Mouse (Mus musculus): Measurements from ENCODE around the gene Ccnb1.
"Not testable (repeated sequence)": the region's sequence is repeated elsewhere in the genome, so short reads cannot be mapped to it uniquely, and the experiment has no call there.

Gene Ccnb1

DNA sequence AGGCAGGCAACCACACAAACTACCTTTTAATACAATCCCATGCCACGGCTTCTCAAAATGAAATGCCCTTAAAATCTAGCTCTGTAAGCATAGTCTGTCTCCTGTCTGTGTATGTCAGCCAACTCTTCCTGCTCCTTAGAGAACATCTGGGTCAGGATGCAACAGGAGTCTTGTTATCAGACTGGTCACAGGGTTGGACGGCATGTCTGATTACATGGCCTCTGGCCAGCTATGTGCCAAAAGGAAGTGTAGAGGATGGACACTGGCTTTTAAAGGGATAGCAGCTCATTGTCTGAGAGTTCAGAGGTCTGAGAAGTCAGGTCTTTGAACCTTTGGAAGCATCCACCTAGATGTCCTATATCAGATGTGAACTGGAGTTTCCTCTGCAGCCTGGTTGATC lies 31.0 kb downstream of the Ccnb1 start:
- DNase-seq = no peak

DNA sequence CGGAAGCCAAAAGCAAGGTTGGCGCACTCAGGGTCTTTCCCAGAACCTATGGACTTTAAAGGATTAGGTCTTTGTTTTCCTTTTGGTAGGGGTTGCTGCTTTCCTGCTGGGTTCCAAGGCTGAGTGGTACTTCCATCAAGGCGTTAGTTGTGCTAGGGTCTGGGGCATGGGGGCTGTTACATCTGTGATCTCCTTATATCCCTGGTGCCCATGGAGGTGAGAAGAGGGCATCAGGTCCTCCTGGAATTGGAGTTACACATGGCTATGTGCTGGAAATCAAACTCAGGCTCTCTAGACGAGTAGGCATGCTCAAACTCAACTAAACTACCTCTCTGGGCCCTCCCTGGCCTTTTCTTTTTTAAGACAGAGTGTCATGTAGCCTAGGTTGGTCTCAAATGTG lies 32.2 kb downstream of the Ccnb1 start:
- no peak for DNase-seq

DNA sequence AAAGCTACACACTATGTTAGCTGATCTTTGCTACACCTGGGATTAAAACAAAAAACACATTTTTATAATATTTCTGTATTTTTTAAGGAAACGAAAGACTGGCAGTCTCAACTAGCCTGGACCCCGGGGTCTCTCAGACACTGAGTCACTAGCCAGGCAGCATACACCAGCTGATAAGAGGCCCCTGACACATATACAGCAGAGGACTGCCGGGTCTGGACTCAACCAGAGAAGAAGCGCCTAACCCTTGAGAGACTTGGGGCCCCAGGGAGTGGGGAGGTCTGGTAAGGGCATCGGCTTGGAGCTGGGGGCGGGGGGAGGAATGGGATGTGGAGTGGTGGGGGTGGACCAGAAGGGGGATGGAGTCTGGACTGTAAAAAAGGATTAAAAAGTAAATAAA lies 33.4 kb downstream of the Ccnb1 start:
- no peak for DNase-seq

DNA sequence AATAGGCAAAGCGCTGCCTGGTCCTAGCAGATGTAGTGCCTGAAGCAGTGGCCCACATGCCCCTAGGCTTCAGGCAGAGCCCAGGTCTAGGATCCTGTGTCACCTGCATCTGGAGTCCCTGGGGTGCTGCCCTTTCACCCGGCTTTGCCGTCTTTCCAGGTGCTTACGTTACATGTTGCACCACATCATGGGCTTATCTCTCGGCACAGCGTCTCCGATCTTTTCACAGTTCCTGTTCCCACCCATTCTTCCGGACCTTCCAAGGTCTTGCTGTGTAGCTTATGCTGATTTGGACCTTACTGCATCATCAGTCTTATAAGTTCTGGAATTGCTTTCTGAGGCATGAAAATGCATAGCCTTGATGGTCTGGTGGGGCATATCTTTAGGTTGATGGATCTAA lies 33.8 kb downstream of the Ccnb1 start:
- DNase-seq = no peak

DNA sequence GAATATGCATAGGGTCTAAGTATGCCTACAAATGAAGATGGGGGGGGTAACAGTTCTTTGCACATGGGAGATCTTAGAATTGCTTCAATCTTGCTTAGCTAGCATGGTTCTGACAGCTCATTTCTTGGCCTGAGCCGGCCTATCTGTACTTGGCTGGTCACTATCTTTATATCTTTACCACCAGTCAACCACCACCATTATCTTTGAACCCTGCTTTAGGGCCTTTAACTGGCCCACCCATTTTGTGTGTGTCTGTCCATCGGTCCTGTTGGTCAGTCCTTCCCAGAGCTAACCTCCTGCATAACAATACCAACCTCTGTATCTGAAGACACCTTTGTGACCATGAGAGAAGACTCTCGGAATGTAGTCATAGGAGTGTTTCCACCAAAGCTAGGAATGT lies 35.0 kb downstream of the Ccnb1 start:
- no peak for DNase-seq

DNA sequence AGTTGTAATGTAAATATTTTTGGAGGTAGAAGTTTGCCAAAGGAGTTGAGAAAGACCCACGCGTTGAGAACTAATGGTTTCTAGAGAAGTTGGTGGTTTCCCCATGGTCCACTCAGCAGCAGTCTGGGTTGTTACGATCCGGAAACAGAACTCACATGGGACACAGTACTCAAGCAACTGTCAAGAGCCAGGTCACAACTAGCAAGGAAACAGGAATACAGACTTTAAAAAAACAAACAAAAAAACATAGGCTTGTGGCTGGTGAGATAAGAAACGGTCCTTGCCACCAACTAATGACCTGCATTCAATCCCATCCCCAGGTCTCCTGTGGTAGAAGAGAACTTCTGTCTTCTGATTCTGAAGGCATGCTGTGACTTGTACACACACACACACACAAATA lies 35.6 kb downstream of the Ccnb1 start:
- no peak for DNase-seq

DNA sequence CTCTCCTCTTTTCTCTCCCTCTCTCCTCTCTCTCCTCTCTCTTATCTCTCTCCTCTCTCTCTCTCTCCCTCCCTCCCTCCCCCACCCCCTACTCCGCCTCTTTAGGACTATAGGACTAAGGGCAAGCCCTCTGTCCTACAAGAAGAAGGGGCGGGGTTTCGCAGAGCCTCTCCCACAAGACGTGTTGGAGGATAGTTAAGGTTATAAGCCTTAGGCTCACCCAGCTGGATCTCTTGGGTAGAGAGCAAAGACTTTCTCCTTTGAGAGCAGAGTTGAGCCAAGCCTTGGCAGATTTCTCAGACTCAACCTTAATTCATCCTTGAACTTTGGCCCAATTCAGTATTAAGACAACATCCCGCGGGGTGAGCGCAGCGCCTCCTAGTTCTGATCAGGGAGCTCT lies 37.7 kb downstream of the Ccnb1 start:
- DNase-seq = no peak

DNA sequence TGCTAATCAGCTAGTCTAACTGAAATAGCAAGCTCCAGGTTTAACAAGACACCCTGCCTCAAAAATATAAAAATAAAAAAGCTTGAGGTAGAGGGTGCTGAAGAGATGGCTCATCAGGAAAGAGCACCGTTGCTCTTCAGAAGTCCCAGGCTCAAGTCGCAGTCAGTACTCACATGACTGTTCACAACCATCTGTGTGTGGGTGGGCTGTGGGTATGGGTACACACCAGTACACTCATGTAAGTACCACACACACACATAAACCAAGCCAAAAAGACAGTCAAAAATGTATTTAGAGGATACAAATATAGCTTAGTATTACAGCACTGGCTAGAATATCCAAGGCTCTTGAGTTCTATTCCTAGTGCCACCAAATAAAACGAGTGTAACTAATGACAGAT lies 40.3 kb downstream of the Ccnb1 start:
- no peak for DNase-seq

DNA sequence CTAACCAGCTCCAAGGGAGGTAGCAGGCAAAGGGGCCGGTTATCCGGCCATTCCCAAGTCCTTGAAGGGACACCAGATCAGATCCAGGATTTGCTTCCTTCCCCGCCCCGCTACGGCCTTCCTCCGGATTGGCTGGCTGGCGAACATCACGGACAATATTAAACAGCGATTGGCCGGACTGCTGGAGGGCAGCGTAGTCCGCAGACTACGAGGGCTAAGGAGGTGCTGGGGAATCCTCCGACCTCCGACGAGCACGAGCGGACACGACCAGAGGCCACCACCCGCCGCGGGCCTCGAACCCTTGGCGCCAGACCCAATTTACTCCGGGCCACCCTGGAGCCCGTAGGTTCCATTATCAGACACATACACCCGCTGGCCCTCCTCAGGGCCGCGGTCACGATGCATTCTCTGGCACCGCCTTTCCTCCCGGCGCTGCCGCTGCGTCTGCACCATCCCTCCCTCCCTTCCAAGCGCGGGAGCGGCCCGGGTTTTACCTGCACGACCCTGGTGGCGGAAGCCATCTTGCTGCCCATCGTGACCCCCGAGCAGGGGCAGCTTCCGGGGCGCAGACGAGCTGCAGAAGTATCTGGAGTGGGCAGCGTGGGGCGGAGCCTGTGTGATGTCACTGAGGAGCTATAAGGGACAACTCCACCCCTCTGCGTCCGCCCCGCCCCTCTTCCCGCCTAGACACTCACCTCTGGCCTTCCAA lies 42.2 kb downstream of the Ccnb1 start, which contains the start of gene Mrps36:
Mrps36 (minus strand) TSS at position 624 of the 709 bp plus-strand sequence.
- peak; percentile 96 to 98 for DNase-seq

DNA sequence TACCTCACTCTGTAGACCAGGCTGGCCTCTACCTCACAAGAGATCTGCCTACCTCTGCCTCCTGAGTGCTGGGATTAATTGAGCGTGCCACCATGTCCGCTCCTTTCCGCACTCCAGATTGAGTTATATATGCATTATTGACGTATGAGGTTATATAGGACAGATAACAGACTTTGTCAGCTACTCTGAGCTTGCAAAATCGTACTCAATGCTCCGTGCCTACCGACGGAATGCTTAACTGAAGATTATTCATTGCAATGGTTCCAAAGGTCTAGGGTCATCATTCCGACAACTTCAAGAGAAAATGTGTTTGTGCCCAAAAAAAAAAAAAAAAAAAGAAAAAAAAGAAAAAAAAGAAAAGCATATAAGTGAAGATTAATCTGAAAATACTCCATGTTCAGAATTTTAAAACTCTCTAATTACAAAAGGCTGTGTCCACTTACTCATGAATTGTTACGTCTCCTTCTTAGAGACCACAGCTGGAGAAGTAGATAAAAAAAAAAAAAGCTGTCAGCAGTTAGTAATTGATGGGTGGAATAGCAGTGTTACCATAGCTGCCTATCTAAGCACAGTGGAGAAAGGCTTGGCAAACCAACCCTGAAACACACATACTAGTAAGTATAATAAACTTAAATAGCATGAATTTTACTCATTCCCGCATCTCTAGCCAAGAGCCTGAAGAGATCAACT lies 42.9 kb downstream of the Ccnb1 start:
- peak in 1 of 2 experiments; percentile 16 for DNase-seq

DNA sequence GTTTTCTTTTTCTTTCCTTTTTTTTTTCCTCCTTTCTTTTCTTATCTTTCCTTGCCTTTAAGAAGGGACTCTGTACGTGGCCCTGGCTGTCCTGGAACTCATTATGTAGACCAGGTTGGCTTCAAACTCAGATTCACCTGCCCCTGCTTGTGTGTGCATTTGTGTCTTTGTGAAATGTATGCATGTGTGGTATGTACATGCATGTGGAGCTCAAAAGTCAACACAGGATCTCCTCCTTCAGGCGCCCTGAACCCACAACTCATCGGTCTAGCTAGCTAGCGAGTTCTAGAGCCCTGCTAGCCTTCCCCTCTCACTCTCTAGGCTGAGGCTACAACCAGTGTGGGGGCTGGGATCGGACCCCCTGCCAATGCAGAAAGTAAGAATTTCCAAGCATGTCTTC lies 43.5 kb downstream of the Ccnb1 start:
- peak in 1 of 2 experiments; percentile 18 for DNase-seq

DNA sequence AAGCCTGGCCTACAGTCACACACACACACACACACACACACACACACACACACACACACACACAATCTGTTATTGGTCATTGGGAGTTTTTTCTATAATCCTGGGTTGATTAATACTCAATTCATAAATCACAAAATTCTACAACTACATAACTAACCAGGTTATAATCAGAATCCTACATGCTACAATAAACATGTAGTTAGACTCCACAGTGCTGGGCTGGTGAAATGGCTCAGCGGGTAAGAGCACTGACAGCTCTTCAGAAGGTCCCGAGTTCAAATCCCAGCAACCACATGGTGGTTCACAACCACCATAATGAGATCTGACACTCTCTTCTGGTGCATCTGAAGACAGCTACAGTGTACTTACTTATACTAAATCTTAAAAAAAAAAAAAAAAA lies 53.6 kb downstream of the Ccnb1 start:
- no peak for DNase-seq

DNA sequence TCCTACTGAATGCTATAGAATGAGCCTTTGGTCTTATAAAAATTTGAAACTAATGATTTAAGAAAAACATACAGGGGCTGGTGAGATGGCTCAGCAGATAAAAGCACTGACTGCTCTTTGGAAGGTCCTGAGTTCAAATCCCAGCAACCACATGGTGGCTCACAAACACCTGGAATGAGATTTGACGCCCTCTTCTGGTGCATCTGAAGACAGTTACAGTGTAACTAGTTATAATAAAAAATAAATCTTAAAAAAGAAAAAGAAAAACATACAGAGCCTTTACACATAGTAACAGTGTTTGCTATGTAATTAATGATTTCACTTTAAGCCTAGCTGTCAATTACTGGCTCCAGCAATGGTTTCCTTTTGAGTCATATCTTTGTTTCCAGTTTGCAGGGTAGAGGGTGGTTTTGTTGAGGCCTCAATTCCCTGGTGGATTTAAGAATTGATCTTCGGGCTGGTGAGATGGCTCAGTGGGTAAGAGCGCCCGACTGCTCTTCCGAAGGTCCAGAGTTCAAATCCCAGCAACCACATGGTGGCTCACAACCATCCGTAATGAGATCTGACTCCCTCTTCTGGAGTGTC lies 54.8 kb downstream of the Ccnb1 start:
- DNase-seq = not testable (repeated sequence)

DNA sequence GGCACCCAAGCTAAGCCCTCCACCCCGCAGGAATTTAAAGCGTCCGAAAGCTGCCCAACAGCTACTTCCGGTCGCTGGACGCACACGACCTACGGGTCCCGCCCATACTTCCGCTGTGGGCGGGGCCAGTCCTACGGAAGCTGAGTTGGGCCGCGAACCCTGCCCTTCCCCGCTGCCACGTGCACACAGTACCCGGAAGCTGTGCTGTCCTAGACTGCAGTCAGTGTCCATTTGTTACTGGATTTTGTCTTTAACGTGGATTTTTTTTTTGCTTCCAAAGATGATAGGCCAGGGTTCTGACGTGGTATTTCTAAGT lies 55.6 kb downstream of the Ccnb1 start, which contains the start of gene Cdk7:
Cdk7 (minus strand) TSS at position 79 of the 316 bp plus-strand sequence.
- DNase-seq = peak; percentile 95 to 96

DNA sequence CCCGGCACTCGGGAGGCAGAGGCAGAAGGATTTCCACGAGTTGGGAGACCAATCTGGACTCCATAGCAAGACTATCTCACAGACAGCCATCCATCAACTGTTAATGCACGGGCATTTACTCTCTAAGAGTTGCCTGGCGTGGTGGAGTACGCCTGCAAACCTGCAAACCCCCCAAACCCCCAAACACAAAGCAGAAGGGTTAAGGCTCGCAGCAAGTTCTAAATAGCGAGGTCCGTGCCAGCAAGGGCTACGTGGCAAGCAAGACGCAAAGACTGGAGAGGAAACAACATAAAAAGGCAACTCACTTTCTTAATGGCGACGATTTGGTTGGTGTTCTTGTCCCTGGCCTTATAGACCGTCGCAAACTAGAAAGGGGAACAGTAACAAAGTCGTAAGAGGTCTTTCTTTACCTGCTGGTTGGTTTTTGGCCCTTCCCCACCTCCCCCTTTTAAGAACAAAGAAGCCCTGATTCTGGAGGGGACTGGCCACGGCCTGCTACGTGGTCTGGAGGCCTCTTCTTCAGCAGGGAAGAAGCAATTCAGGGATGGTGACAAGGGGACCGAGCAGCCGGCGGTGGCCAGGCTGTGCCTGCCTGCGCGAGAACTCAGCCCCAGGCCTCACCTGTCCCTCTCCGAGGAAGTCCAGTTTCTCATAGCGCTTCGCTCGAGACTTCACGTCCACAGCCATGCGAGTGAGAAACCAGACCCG lies 56.1 kb downstream of the Ccnb1 start:
- peak; percentile 18 to 38 for DNase-seq
